Mouse (Mus musculus) spleen, adult 2 months (tissue): ENCODE results near the gene 4930579F01Rik.

ENCODE experiments used
- CTCF ChIP-seq: fragments of 200-500 bp; IDR thresholded peaks from 2 replicates; pipeline ENCODE4 v1.5.1; 2011; ENCODE audit warnings: mild to moderate bottlenecking, inconsistent platforms; ENCODE audit not compliant: insufficient read depth, insufficient read length, insufficient replicate concordance; ENCODE audit errors: extremely low read depth
- POLR2A ChIP-seq: fragments of 200-500 bp; IDR thresholded peaks from 2 replicates; pipeline ENCODE4 v1.6.1; 2011; ENCODE audit warnings: low read depth, low read length, inconsistent platforms

GRCm38 (mm10) chr3:138197093-138197492 lies 3.5 kb upstream of the 4930579F01Rik start:
- TF ChIP-seq CTCF, result no peak
- TF ChIP-seq POLR2A, result no peak
